Mouse (Mus musculus) ES-E14 (cell line): ENCODE data around the gene Mrps23.

ENCODE experiments used
- CHD2 ChIP-seq: IDR thresholded peaks from 2 replicates; pipeline ENCODE4 v1.6.1; 2014; ENCODE audit warnings: mild to moderate bottlenecking, low read depth, low read length, inconsistent platforms
- HCFC1 ChIP-seq: IDR thresholded peaks from 2 replicates; pipeline ENCODE4 v1.6.1; 2012; ENCODE audit warnings: low read length, inconsistent platforms, borderline replicate concordance; ENCODE audit not compliant: insufficient read depth

- TF ChIP-seq HCFC1, result no peak
- TF ChIP-seq CHD2, result no peak
Observed at GRCm38 (mm10) chr11:88251295-88251694, 47.1 kb downstream of the Mrps23 start.
